Mouse (Mus musculus): ENCODE measurements around the gene Atp5c1. TPM values are rescaled to one million over a fixed set of nuclear protein-coding genes. Genes with fewer than 3 reads are reported as not detected.

Atp5c1 gene
- polyA plus RNA-seq, 1 experiment from 2014 or later: 503 TPM

DNA sequence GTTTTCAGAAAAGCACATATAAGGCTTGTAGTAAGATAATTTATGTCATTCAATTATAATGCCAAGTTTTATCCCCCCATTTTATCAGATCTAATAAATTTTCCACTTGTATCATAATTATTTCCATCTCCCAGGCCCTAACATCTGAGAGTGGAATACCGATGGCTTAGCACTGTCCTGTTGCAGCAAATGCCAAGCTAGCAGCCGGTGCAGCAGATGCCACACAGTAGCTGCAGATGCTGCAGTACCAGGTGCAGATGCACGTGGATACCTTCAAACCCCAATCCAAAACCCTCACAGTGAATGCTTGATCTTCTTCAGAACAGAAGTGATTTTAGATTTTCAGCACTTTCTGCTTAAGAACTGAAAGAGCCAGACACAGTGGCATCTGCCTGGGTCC is 45.3 kb downstream of the Atp5c1 start:
- no peak overlapping the region for H3K27ac ChIP-seq
- no peaks in the 10 kb centered on the region for H3K9me3 ChIP-seq
- H3K4me3 ChIP-seq: no peak overlapping the region
- DNase-seq (ENCODE audit: extremely low spot score, low spot score): no peak
- no peaks in the 10 kb centered on the region for H3K4me1 ChIP-seq
- WGBS: 94% methylated on average over 3 of the region's 3 CpGs
- H3K27me3 ChIP-seq (ENCODE audit: poor library complexity, severe bottlenecking): no peaks in the 10 kb centered on the region
- H3K36me3 ChIP-seq (replicated peaks): peaks cover 18% of the 10 kb centered on the region

DNA sequence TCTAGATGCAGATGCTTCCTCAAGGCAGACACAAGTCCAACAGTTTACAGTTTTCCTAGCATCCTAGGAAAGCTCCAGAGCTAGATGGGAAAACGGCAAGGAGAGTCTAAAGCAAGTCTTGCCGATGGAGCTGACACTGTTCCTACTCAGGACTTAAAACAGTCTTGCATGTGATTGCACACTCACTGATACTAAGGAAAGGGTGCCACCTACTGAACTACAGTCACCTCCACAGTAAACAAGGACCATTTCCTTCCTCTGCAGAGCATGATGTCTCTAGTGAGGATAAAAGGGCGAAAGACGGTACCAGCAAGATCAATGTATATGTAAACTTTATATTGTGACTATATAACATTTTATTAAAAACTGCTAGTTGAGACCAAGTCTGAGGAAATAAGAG is 46.6 kb downstream of the Atp5c1 start:
- Histone ChIP-seq H3K4me3 (no peak overlapping the region), H3K9me3 (no peaks in the 10 kb centered on the region), H3K36me3 (replicated peaks) (peaks cover 5% of the 10 kb centered on the region), H3K27me3 (ENCODE audit: poor library complexity, severe bottlenecking) (no peaks in the 10 kb centered on the region), H3K4me1 (no peaks in the 10 kb centered on the region), H3K27ac (no peak overlapping the region)
- DNase-seq (ENCODE audit: extremely low spot score, low spot score): no peak
- WGBS: 83% methylated on average over 4 of the region's 4 CpGs

GRCm38 (mm10) chr2:10029755-10030154 is 50.6 kb downstream of the Atp5c1 start:
- Histone ChIP-seq H3K27ac (no peak overlapping the region), H3K36me3 (replicated peaks) (no peaks in the 10 kb centered on the region), H3K4me3 (no peak overlapping the region), H3K9me3 (no peaks in the 10 kb centered on the region), H3K27me3 (ENCODE audit: poor library complexity, severe bottlenecking) (no peaks in the 10 kb centered on the region), H3K4me1 (no peaks in the 10 kb centered on the region)
- 83% methylated on average over 7 of the region's 7 CpGs for WGBS
- no peak for DNase-seq (ENCODE audit: extremely low spot score, low spot score)

- no peak for DNase-seq (ENCODE audit: extremely low spot score, low spot score)
Observed at GRCm38 (mm10) chr2:10024264-10024663, 56.0 kb downstream of the Atp5c1 start.

DNA sequence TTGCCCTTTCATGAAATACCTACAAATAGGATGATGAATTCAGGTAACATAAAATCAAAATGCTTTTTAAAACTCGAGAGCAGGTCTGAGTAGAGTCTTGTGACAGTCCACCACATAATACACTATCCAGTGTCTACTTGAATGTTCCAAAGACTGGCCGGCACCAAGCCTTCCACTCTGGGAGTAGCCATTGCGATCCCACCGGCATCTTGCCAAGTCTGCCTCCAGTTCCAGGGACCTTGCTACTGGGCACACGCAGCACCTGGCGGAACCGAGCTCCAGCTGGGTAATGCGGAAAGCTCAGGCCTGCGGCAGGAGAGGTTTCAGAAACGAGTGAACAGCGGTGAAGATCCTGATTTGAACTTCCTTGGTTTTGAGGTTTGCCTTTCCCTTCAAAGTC is 59.0 kb downstream of the Atp5c1 start:
- 92% methylated on average over 11 of the region's 11 CpGs for WGBS
- H3K27ac ChIP-seq: no peak overlapping the region
- no peak for DNase-seq (ENCODE audit: extremely low spot score, low spot score)
- H3K36me3 ChIP-seq (replicated peaks): no peaks in the 10 kb centered on the region
- H3K9me3 ChIP-seq: no peaks in the 10 kb centered on the region
- H3K4me3 ChIP-seq: no peak overlapping the region
- H3K27me3 ChIP-seq (ENCODE audit: poor library complexity, severe bottlenecking): no peaks in the 10 kb centered on the region
- H3K4me1 ChIP-seq: no peaks in the 10 kb centered on the region

More at GRCm38 (mm10) chr2:10024264-10024663, 56.0 kb downstream of the Atp5c1 start:
- H3K4me3 ChIP-seq: no peak overlapping the region
- no peaks in the 10 kb centered on the region for H3K9me3 ChIP-seq
- no peaks in the 10 kb centered on the region for H3K4me1 ChIP-seq
- 92% methylated on average over 6 of the region's 6 CpGs for WGBS
- H3K27me3 ChIP-seq (ENCODE audit: poor library complexity, severe bottlenecking): no peaks in the 10 kb centered on the region
- H3K27ac ChIP-seq: no peak overlapping the region
- no peaks in the 10 kb centered on the region for H3K36me3 ChIP-seq (replicated peaks)

DNA sequence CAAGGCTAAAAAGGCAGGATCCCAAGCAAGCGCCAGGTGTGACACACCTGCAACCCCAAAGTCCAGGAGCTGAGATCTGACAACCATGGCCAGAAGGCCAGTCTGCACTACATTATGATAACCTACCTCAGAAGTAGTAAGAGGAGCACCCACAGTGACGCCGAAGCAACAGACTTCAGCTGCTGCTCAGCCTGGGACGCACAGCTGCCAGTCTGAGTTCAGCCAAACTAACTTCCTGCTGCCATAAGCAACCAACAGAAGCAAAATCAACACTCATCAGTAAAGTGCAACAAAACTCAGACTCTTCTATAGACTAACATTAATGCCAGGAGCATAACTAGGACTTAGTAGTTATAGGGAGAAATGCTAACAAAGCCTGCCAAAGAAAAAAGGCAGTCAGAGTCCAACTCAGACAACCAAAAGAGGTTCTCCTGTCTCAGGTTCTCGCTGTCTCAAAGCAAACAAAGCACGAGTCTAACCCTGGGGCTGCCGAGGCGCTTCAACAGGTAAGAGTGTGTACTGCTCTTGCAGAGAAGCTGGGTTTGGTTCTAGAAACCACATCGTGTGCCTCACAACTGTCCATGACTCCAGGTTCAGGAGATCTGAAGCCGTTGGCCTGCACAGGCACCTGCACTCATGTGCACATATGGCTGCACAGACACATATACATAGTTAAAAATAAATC is 65.2 kb downstream of the Atp5c1 start:
- H3K4me3 ChIP-seq: no peak overlapping the region
- WGBS: 86% methylated on average over 10 of the region's 10 CpGs
- no peaks in the 10 kb centered on the region for H3K27me3 ChIP-seq (ENCODE audit: poor library complexity, severe bottlenecking)
- H3K4me1 ChIP-seq: no peaks in the 10 kb centered on the region
- no peak overlapping the region for H3K27ac ChIP-seq
- H3K36me3 ChIP-seq (replicated peaks): no peaks in the 10 kb centered on the region
- DNase-seq (ENCODE audit: extremely low spot score, low spot score): no peak
- no peaks in the 10 kb centered on the region for H3K9me3 ChIP-seq

- H3K4me1 ChIP-seq: no peaks in the 10 kb centered on the region
- H3K27me3 ChIP-seq (ENCODE audit: poor library complexity, severe bottlenecking): no peaks in the 10 kb centered on the region
- no peaks in the 10 kb centered on the region for H3K36me3 ChIP-seq (replicated peaks)
- H3K4me3 ChIP-seq: no peak overlapping the region
- H3K9me3 ChIP-seq: no peaks in the 10 kb centered on the region
- 38% methylated on average over 7 of the region's 7 CpGs for WGBS
- H3K27ac ChIP-seq: no peak overlapping the region
- no peak for DNase-seq (ENCODE audit: extremely low spot score, low spot score)
Observed at GRCm38 (mm10) chr2:10010263-10010909, 69.9 kb downstream of the Atp5c1 start.

GRCm38 (mm10) chr2:10009671-10010254 is 70.5 kb downstream of the Atp5c1 start:
- WGBS: 84% methylated on average over 13 of the region's 13 CpGs
- no peaks in the 10 kb centered on the region for H3K27me3 ChIP-seq (ENCODE audit: poor library complexity, severe bottlenecking)
- H3K9me3 ChIP-seq: no peaks in the 10 kb centered on the region
- DNase-seq (ENCODE audit: extremely low spot score, low spot score): no peak
- no peaks in the 10 kb centered on the region for H3K36me3 ChIP-seq (replicated peaks)
- H3K4me1 ChIP-seq: no peaks in the 10 kb centered on the region
- H3K27ac ChIP-seq: no peak overlapping the region
- no peak overlapping the region for H3K4me3 ChIP-seq

DNA sequence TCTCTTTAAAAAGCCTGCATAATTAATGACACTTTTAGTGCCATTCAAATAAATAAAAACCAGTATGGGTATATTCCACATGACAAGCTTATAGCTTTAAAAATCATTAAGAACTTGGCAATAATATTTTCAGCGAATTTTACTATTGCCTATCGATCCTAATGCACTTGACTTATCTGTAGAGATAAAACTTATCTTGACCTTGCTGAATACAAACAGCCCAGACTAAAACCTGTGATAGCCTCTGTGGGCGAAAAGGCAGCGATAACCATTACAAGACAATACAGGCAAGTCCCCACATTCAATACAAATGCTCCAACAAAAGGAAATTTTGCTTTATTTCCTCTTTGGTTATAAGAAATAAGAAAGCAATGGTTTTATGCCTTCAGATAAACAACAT is 71.7 kb downstream of the Atp5c1 start:
- H3K4me3 ChIP-seq: no peak overlapping the region
- 93% methylated on average over 4 of the region's 4 CpGs for WGBS
- no peaks in the 10 kb centered on the region for H3K9me3 ChIP-seq
- H3K27ac ChIP-seq: no peak overlapping the region
- no peak for DNase-seq (ENCODE audit: extremely low spot score, low spot score)
- no peaks in the 10 kb centered on the region for H3K36me3 ChIP-seq (replicated peaks)
- H3K4me1 ChIP-seq: no peaks in the 10 kb centered on the region
- H3K27me3 ChIP-seq (ENCODE audit: poor library complexity, severe bottlenecking): no peaks in the 10 kb centered on the region

Other genes starting within 250 kb of the Atp5c1 start
- 0.42 and 0.50 TPM in 2 replicates for gene 4930412O13Rik, start 199.3 kb downstream of the Atp5c1 start, polyA plus RNA-seq (2016; fragmentation: Nextera tagmentation; extraction: Ambion mirVana)
- 0.54 TPM in 1 of 2 replicates, not detected in the other for gene 9230102O04Rik, start 191.0 kb downstream of the Atp5c1 start, polyA plus RNA-seq (2016; fragmentation: Nextera tagmentation; extraction: Ambion mirVana)
- gene Gata3, start 190.5 kb downstream of the Atp5c1 start, polyA plus RNA-seq (2016; fragmentation: Nextera tagmentation; extraction: Ambion mirVana): 4.2 and 7.3 TPM in 2 replicates
- gene Taf3, start 31.9 kb downstream of the Atp5c1 start, polyA plus RNA-seq (2016; fragmentation: Nextera tagmentation; extraction: Ambion mirVana): 15.7 and 16.7 TPM in 2 replicates
- 39.1 and 39.8 TPM in 2 replicates for gene Kin, start 83 bp upstream of the Atp5c1 start, polyA plus RNA-seq (2016; fragmentation: Nextera tagmentation; extraction: Ambion mirVana)
- 0.04 and 0.10 TPM in 2 replicates for gene Itih2, start 50.9 kb upstream of the Atp5c1 start, polyA plus RNA-seq (2016; fragmentation: Nextera tagmentation; extraction: Ambion mirVana)
- gene Itih5, start 73.1 kb upstream of the Atp5c1 start, polyA plus RNA-seq (2016; fragmentation: Nextera tagmentation; extraction: Ambion mirVana): 3.5 and 4.2 TPM in 2 replicates

Data from forebrain, embryonic 10.5 days (tissue).